Mouse (Mus musculus) central nervous system, embryonic 11.5 days (tissue): ENCODE measurements around the gene Exd2. TPM values are rescaled to one million over a fixed set of nuclear protein-coding genes. Genes with fewer than 3 reads are reported as not detected.

Experiments used
- polyA plus RNA-seq: library from polyadenylated mRNA; depleted of rRNA; stranded (reverse); fragments of >200 nt; gene quantifications from 2 replicates; pipeline ENCODE4 v1.2.3, GENCODE M21; 2012; rRNA removed

The Exd2 gene
- polyA plus RNA-seq = 38.8 and 42.0 TPM in 2 replicates

GRCm38 (mm10) chr12:80462942-80463651, at the start of gene Exd2:
Gene Exd2, plus strand, starts transcription at chr12:80463095.

DNA sequence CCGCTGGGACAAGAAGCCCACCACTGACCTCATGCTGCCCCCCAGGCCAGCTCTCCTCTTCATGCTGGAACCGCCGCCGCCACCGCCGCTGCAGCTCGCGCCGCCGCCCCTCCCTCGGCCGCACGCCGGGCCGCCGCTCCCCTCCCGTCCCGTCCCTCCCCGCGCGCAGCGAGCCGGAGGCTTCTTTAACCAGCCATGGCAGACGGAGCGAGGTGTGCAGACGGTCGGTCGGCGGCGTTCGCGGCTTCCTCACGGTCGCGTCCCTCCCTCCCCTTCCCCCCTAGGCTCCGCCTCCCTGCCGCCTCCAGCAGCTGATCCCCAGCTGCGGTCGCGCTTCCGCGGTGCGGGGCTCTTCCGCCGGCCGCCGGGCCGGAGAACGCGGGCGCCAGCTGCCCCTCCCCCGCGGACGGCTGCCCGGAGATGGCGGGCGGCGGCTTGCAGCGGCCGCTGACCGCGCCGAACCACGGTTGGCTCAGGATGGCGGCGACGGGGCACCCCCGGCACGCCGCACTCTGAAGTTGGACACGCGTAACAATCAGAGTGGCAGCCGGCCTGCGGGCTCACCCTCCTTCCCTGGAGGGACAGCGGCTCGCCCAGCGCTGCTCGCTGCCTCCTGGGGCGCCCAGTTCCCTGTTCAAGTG, 26.4 kb upstream of the Exd2 start, which contains the start of gene Dcaf5:
Dcaf5 (minus strand) TSS at position 266 of the 641 bp plus-strand sequence.

GRCm38 (mm10) chr12:80517977-80518376, 55.1 kb downstream of the Exd2 start, which contains the start of gene Galnt16:
Gene Galnt16, plus strand, starts transcription at chr12:80518277.

Other genes with a start within 250 kb of the Exd2 start
- gene Actn1, start 202.7 kb upstream of the Exd2 start, polyA plus RNA-seq = 43.8 and 76.6 TPM in 2 replicates
- gene Dcaf5, start 26.5 kb upstream of the Exd2 start, polyA plus RNA-seq = 27.1 and 30.0 TPM in 2 replicates
- gene Galnt16, start 55.2 kb downstream of the Exd2 start, polyA plus RNA-seq = 11.5 and 13.3 TPM in 2 replicates
- 19.8 and 29.1 TPM in 2 replicates for gene Slc39a9, start 180.8 kb downstream of the Exd2 start, polyA plus RNA-seq
- 364 and 556 TPM in 2 replicates for gene Erh, start 181.2 kb downstream of the Exd2 start, polyA plus RNA-seq
- 2.4 and 3.9 TPM in 2 replicates for gene Plekhd1, start 229.5 kb downstream of the Exd2 start, polyA plus RNA-seq